Mouse (Mus musculus) cerebellum, adult 18-20 months (tissue): ENCODE data around the gene Ccdc69.

Source experiments
- DNase-seq, 2 experiments: peaks; one replicate each; pipeline ENCODE4 v3.0.0; 2021

Ccdc69 gene

GRCm38 (mm10) chr11:55005684-55006083 is 72.2 kb downstream of the Ccdc69 start:
- no peak for DNase-seq

GRCm38 (mm10) chr11:55004970-55005502 is 72.9 kb downstream of the Ccdc69 start:
- no peak for DNase-seq
